Mouse (Mus musculus): ENCODE measurements around the gene Hmces. TPM values are rescaled to one million over a fixed set of nuclear protein-coding genes. Genes with fewer than 3 reads are reported as not detected.

The Hmces gene
- polyA plus RNA-seq, 1 experiment from 2014 or later: 56.9 TPM

DNA sequence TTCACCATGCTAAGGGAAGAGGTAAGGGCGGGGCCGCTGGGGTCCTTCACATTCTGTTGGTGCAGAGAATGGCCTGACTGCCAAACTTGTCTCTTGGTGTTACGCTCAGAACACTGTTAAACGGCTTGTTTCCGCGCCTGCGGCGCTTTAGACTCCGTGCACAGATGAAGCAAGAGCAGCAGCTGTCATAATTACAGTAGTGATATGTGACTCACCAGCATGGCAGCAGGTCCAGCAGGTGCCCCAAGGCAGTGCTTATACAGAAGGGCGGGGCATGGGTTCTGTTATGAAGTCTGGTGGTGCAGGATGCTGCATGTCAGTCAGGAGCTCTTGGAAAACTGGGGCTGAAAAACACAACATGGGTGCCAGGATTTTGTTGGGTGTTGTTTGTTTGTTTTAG is 15.7 kb upstream of the Hmces start:
- Histone ChIP-seq H3K27me3 (ENCODE audit: control insufficient read depth, insufficient read depth, low read length) (no peaks in the 10 kb centered on the region), H3K4me3 (ENCODE audit: low read depth, low read length) (no peak overlapping the region), H3K27ac (ENCODE audit: low read depth, low read length) (no peak overlapping the region), H3K4me2 (ENCODE audit: low read depth, low read length, severe bottlenecking) (no peak overlapping the region), H3K9ac (ENCODE audit: low read length) (no peak overlapping the region), H3K4me1 (replicated peaks; ENCODE audit: control insufficient read depth, insufficient read depth, low read length) (no peaks in the 10 kb centered on the region), H3K9me3 (ENCODE audit: control insufficient read depth, low read length) (no peaks in the 10 kb centered on the region), H3K36me3 (ENCODE audit: control insufficient read depth, insufficient read depth, low read length) (peaks cover 7% of the 10 kb centered on the region; the same call in 1 of the 2 replicates)
- 94% methylated on average over 10 of the region's 10 CpGs for WGBS
- no peak for ATAC-seq (replicated peaks; ENCODE audit: low FRiP score)
- DNase-seq (ENCODE audit: low spot score): no peak

GRCm38 (mm10) chr6:87906632-87907031 is 7.1 kb upstream of the Hmces start:
- no peak overlapping the region for H3K27ac ChIP-seq (ENCODE audit: low read depth, low read length)
- H3K4me1 ChIP-seq (replicated peaks; ENCODE audit: control insufficient read depth, insufficient read depth, low read length): no peaks in the 10 kb centered on the region
- DNase-seq (ENCODE audit: low spot score) (no peak), ATAC-seq (replicated peaks; ENCODE audit: low FRiP score) (no peak)
- H3K4me3 ChIP-seq (ENCODE audit: low read depth, low read length): no peak overlapping the region
- no peak overlapping the region for H3K4me2 ChIP-seq (ENCODE audit: low read depth, low read length, severe bottlenecking)
- H3K9ac ChIP-seq (ENCODE audit: low read length): no peak overlapping the region
- peaks cover 15% of the 10 kb centered on the region for H3K36me3 ChIP-seq (ENCODE audit: control insufficient read depth, insufficient read depth, low read length)
- H3K9me3 ChIP-seq (ENCODE audit: control insufficient read depth, low read length): no peaks in the 10 kb centered on the region
- WGBS: 67% methylated on average over 5 of the region's 5 CpGs
- H3K27me3 ChIP-seq (ENCODE audit: control insufficient read depth, insufficient read depth, low read length): no peaks in the 10 kb centered on the region

DNA sequence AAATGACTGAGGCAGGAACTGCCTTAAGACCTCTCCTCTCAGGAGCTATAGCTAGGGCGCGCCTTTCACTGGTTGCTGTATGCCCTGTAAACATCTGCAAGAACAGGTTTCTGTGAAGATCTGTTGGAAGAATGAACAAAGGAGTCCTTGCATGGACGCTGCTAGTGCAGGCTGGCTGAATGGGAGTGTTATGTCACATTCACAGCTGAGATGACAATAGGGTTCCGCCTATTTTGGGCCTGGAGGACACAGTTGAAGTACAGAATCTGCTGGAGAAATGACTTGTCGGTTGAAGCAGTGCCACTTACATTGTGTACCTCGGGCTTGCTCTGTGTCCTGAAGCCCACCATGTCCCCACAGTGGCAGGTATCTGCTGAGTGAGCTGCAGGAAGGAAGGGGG is 4.6 kb upstream of the Hmces start:
- no peak overlapping the region for H3K4me2 ChIP-seq (ENCODE audit: low read depth, low read length, severe bottlenecking)
- H3K9me3 ChIP-seq (ENCODE audit: control insufficient read depth, low read length): no peaks in the 10 kb centered on the region
- H3K36me3 ChIP-seq (ENCODE audit: control insufficient read depth, insufficient read depth, low read length): peaks cover 10% of the 10 kb centered on the region
- H3K4me3 ChIP-seq (ENCODE audit: low read depth, low read length): no peak overlapping the region
- DNase-seq (ENCODE audit: low spot score) (no peak), ATAC-seq (replicated peaks; ENCODE audit: low FRiP score) (no peak)
- H3K27ac ChIP-seq (ENCODE audit: low read depth, low read length): no peak overlapping the region
- H3K9ac ChIP-seq (ENCODE audit: low read length): no peak overlapping the region
- no peaks in the 10 kb centered on the region for H3K27me3 ChIP-seq (ENCODE audit: control insufficient read depth, insufficient read depth, low read length)
- 87% methylated on average over 6 of the region's 6 CpGs for WGBS
- no peaks in the 10 kb centered on the region for H3K4me1 ChIP-seq (replicated peaks; ENCODE audit: control insufficient read depth, insufficient read depth, low read length)

GRCm38 (mm10) chr6:87911559-87911958 is 2.2 kb upstream of the Hmces start:
- H3K27me3 ChIP-seq (ENCODE audit: control insufficient read depth, insufficient read depth, low read length): no peaks in the 10 kb centered on the region
- 84% methylated on average over 6 of the region's 6 CpGs for WGBS
- no peaks in the 10 kb centered on the region for H3K9me3 ChIP-seq (ENCODE audit: control insufficient read depth, low read length)
- no peaks in the 10 kb centered on the region; the same call in 1 of the 2 replicates for H3K4me1 ChIP-seq (replicated peaks; ENCODE audit: control insufficient read depth, insufficient read depth, low read length)
- no peak overlapping the region for H3K4me3 ChIP-seq (ENCODE audit: low read depth, low read length)
- H3K9ac ChIP-seq (ENCODE audit: low read length): no peak overlapping the region
- ATAC-seq (replicated peaks; ENCODE audit: low FRiP score): no peak
- DNase-seq (ENCODE audit: low spot score): no peak
- no peak overlapping the region for H3K4me2 ChIP-seq (ENCODE audit: low read depth, low read length, severe bottlenecking)
- peaks cover 6% of the 10 kb centered on the region for H3K36me3 ChIP-seq (ENCODE audit: control insufficient read depth, insufficient read depth, low read length)
- H3K27ac ChIP-seq (ENCODE audit: low read depth, low read length): no peak overlapping the region

- peak overlapping the region; percentile 73 for H3K4me3 ChIP-seq (ENCODE audit: low read depth, low read length)
- peak overlapping the region; percentile 63 for H3K27ac ChIP-seq (ENCODE audit: low read depth, low read length)
- peak; percentile 72 for DNase-seq (ENCODE audit: low spot score)
- H3K36me3 ChIP-seq (ENCODE audit: control insufficient read depth, insufficient read depth, low read length): peaks cover 9% of the 10 kb centered on the region
- no peaks in the 10 kb centered on the region; the same call in 1 of the 2 replicates for H3K4me1 ChIP-seq (replicated peaks; ENCODE audit: control insufficient read depth, insufficient read depth, low read length)
- peak overlapping the region; percentile 79 for H3K9ac ChIP-seq (ENCODE audit: low read length)
- WGBS: 3% methylated on average over 35 of the region's 35 CpGs
- ATAC-seq (replicated peaks; ENCODE audit: low FRiP score): peak; percentile 71
- peak overlapping the region; percentile 69 for H3K4me2 ChIP-seq (ENCODE audit: low read depth, low read length, severe bottlenecking)
- no peaks in the 10 kb centered on the region for H3K27me3 ChIP-seq (ENCODE audit: control insufficient read depth, insufficient read depth, low read length)
- no peaks in the 10 kb centered on the region for H3K9me3 ChIP-seq (ENCODE audit: control insufficient read depth, low read length)
Measured at GRCm38 (mm10) chr6:87914326-87915102, 779 bp downstream of the Hmces start.

- Histone ChIP-seq H3K9ac (ENCODE audit: low read length) (no peak overlapping the region), H3K27me3 (ENCODE audit: control insufficient read depth, insufficient read depth, low read length) (no peaks in the 10 kb centered on the region), H3K4me3 (ENCODE audit: low read depth, low read length) (no peak overlapping the region), H3K27ac (ENCODE audit: low read depth, low read length) (no peak overlapping the region), H3K4me1 (replicated peaks; ENCODE audit: control insufficient read depth, insufficient read depth, low read length) (no peaks in the 10 kb centered on the region; the same call in 1 of the 2 replicates), H3K9me3 (ENCODE audit: control insufficient read depth, low read length) (no peaks in the 10 kb centered on the region), H3K4me2 (ENCODE audit: low read depth, low read length, severe bottlenecking) (no peak overlapping the region), H3K36me3 (ENCODE audit: control insufficient read depth, insufficient read depth, low read length) (peaks cover 6% of the 10 kb centered on the region; the same call in 1 of the 2 replicates)
- ATAC-seq (replicated peaks; ENCODE audit: low FRiP score) (no peak), DNase-seq (ENCODE audit: low spot score) (no peak)
- 88% methylated on average over 5 of the region's 5 CpGs for WGBS
Measured at GRCm38 (mm10) chr6:87915939-87916338, 2.2 kb downstream of the Hmces start.

GRCm38 (mm10) chr6:87921201-87921600 is 7.5 kb downstream of the Hmces start:
- H3K9ac ChIP-seq (ENCODE audit: low read length): no peak overlapping the region
- no peak overlapping the region for H3K4me3 ChIP-seq (ENCODE audit: low read depth, low read length)
- DNase-seq (ENCODE audit: low spot score): no peak
- H3K4me2 ChIP-seq (ENCODE audit: low read depth, low read length, severe bottlenecking): no peak overlapping the region
- H3K4me1 ChIP-seq (replicated peaks; ENCODE audit: control insufficient read depth, insufficient read depth, low read length): no peaks in the 10 kb centered on the region
- H3K9me3 ChIP-seq (ENCODE audit: control insufficient read depth, low read length): no peaks in the 10 kb centered on the region
- ATAC-seq (replicated peaks; ENCODE audit: low FRiP score): no peak
- WGBS: 95% methylated on average over 4 of the region's 4 CpGs
- no peak overlapping the region for H3K27ac ChIP-seq (ENCODE audit: low read depth, low read length)
- no peaks in the 10 kb centered on the region for H3K27me3 ChIP-seq (ENCODE audit: control insufficient read depth, insufficient read depth, low read length)
- peaks cover 6% of the 10 kb centered on the region; the same call in 1 of the 2 replicates for H3K36me3 ChIP-seq (ENCODE audit: control insufficient read depth, insufficient read depth, low read length)

- H3K9me3 ChIP-seq (ENCODE audit: control insufficient read depth, low read length): no peaks in the 10 kb centered on the region
- no peak overlapping the region for H3K4me2 ChIP-seq (ENCODE audit: low read depth, low read length, severe bottlenecking)
- no peaks in the 10 kb centered on the region for H3K4me1 ChIP-seq (replicated peaks; ENCODE audit: control insufficient read depth, insufficient read depth, low read length)
- H3K36me3 ChIP-seq (ENCODE audit: control insufficient read depth, insufficient read depth, low read length): peaks cover 4% of the 10 kb centered on the region; the same call in 1 of the 2 replicates
- WGBS: 94% methylated on average over 1 of the region's 1 CpGs
- H3K27me3 ChIP-seq (ENCODE audit: control insufficient read depth, insufficient read depth, low read length): no peaks in the 10 kb centered on the region
- H3K9ac ChIP-seq (ENCODE audit: low read length): no peak overlapping the region
- H3K4me3 ChIP-seq (ENCODE audit: low read depth, low read length): no peak overlapping the region
- ATAC-seq (replicated peaks; ENCODE audit: low FRiP score) (no peak), DNase-seq (ENCODE audit: low spot score) (no peak)
- H3K27ac ChIP-seq (ENCODE audit: low read depth, low read length): no peak overlapping the region
Measured at GRCm38 (mm10) chr6:87923624-87924023, 9.9 kb downstream of the Hmces start.

DNA sequence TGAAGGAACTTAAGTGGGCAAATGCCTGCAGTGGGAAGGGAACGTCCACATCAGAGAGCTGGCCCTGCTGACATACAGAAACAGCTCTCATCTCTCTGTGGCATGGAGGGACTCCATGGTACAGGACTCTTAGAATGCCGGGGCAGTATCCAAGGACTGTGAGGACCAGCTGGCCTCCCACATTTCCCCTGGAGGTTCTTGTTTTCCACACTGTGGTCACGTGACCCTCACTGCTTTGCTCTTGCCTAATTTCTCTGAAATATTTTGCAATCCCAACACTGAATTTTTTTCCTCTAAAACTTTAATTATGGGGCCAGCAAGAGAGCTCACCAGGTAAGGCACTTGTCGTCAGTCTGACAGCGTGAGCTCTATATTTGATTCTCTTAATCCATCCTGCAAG is 21.3 kb downstream of the Hmces start:
- H3K27ac ChIP-seq (ENCODE audit: low read depth, low read length): no peak overlapping the region
- H3K36me3 ChIP-seq (ENCODE audit: control insufficient read depth, insufficient read depth, low read length): peaks cover 3% of the 10 kb centered on the region
- no peak overlapping the region for H3K9ac ChIP-seq (ENCODE audit: low read length)
- 88% methylated on average over 5 of the region's 5 CpGs for WGBS
- ATAC-seq (replicated peaks; ENCODE audit: low FRiP score) (no peak), DNase-seq (ENCODE audit: low spot score) (no peak)
- no peaks in the 10 kb centered on the region for H3K9me3 ChIP-seq (ENCODE audit: control insufficient read depth, low read length)
- no peak overlapping the region for H3K4me2 ChIP-seq (ENCODE audit: low read depth, low read length, severe bottlenecking)
- H3K4me3 ChIP-seq (ENCODE audit: low read depth, low read length): no peak overlapping the region
- no peaks in the 10 kb centered on the region for H3K27me3 ChIP-seq (ENCODE audit: control insufficient read depth, insufficient read depth, low read length)
- no peaks in the 10 kb centered on the region for H3K4me1 ChIP-seq (replicated peaks; ENCODE audit: control insufficient read depth, insufficient read depth, low read length)

Measured in forebrain, embryonic 11.5 days (tissue).